Mouse (Mus musculus) neutrophil, adult 5-6 weeks (primary cell): ENCODE measurements around the gene Plac9b. TPM values are rescaled to one million over a fixed set of nuclear protein-coding genes. Genes with fewer than 3 reads are reported as not detected.
"Not testable (repeated sequence)": the region's sequence is repeated elsewhere in the genome, so short reads cannot be mapped to it uniquely, and the experiment has no call there.

Experiments
- ATAC-seq: fragments of 151-379, 151-347 bp; 2 replicates; pipeline ENCODE4 v1.8.0; 2017; ENCODE audit warnings: mild to moderate bottlenecking, moderate TSS enrichment; ENCODE audit not compliant: insufficient number of reproducible peaks, poor library complexity, low FRiP score, severe bottlenecking; ENCODE audit errors: extremely low read depth
- total RNA-seq: library from RNA; stranded (forward); fragments of 200-1000 nt; gene quantifications from 2 replicates; pipeline ENCODE4 v1.2.3, GENCODE M21; 2017

The Plac9b gene
- total RNA-seq = not detected in 2 replicates

DNA sequence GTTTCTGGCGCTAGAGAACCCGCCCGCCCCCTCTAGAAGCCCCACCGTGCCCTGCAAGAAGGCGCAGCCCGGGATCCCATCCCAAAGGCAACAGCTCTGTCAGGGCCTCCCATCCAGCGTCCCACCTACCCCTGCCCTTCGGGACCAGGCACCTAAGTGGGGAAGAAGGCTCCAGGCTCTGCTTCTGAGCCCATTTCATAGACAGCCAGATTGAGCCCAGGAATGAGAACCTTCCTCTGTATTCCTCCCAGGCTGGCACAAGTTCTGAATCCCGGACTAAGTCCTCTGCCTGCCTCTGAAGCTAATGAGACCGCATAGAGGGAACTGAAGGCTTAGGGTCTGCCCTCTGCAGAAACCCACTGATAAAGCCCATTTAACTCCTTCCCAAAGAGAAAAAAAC, at the start of gene Plac9b:
Gene Plac9b, minus strand, starts transcription at position 101 of the 400 bp plus-strand sequence.
- not testable (repeated sequence) for ATAC-seq

- not testable (repeated sequence) for ATAC-seq
These were observed 34.1 kb upstream of the Plac9b start for GRCm38 (mm10) chr14:26216233-26217000.

DNA sequence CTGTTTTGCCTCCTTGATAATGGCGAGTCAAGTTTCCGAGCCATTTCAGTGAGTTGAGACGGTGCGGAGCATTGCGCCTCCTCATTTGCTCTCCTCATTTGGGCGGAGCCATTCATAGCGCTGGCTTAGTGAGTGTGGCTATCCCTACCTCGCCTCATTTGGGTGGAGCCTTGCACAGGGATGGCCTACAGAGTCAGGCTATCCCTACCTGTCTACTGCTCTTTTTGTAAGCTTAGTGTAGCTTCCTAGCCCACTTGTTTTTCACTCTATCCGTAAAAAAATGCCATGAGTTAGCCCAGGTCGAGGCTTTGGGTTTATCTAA, 24.6 kb upstream of the Plac9b start, which contains the start of gene Tmem254b:
Gene Tmem254b, minus strand, starts transcription at position 116 of the 322 bp plus-strand sequence.
- ATAC-seq = peak; percentile 67

- peak; percentile 45 for ATAC-seq
These were observed 24.1 kb upstream of the Plac9b start for GRCm38 (mm10) chr14:26206197-26206925.

GRCm38 (mm10) chr14:26197851-26198250, 15.6 kb upstream of the Plac9b start:
- not testable (repeated sequence) for ATAC-seq

DNA sequence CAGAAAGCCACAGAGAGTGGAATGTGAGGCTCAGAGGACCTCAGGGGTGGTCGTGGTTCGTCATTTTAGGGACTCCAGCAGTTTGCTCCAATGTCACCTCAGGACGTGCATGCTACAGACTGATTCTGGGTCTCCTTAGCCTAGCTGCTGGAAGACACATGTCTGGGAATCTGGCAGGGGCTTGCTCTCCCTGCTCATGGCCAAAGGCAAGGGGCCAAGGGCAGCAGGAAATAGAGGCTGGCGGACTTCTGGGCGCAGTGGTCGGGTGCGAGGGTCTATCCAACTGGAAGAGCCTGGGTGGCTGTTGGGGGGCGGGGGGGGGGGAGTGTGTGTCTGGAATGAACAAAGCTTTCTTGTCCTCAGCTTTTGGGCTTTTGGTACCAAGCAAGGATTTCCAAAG, 6.1 kb upstream of the Plac9b start:
- ATAC-seq = not testable (repeated sequence)

DNA sequence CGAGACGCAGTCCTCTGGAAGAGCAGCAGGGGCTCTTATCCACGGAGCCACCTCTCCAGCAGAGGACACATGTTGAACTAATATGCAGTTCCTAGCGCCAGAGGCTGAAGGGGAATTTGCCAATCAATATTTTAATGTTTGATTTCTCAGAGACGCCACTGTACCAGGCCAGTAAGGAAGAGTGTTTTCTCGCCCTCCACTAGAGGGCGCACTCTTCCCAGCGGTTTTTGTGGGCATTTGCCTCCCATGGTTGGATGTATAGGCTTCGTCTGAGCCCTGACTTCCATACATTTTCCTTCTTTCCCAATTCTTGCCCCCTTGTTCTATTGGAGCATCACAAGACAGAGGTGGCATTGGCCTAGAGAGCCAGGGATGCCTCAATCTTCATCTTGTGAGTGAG, 4.4 kb upstream of the Plac9b start:
- ATAC-seq = peak; percentile 48

- ATAC-seq = not testable (repeated sequence)
These were observed 620 bp downstream of the Plac9b start for GRCm38 (mm10) chr14:26181660-26182059.

GRCm38 (mm10) chr14:26175028-26175427, 7.3 kb downstream of the Plac9b start:
- ATAC-seq = not testable (repeated sequence)

DNA sequence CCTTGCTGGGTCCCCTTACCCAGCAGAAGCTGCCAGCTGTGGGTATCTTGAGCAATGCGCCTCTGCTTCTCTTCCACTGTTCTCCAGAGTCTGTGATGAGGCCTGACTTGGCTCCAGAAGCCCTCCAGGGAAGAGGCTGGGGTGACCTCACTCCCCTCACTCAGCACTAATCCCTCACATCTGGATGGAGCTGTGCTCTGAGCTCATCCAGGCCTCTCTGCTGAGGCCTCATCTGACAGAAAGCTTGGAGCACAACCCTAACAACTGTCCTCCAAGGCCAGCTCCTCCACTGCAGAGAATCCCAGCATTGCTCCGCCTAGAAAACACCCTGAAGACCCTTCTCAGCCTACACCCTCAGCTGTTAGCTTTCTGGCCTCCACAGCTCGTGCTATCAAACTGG, 8.3 kb downstream of the Plac9b start:
- not testable (repeated sequence) for ATAC-seq

GRCm38 (mm10) chr14:26165266-26165665, 17.0 kb downstream of the Plac9b start:
- ATAC-seq = not testable (repeated sequence)

- ATAC-seq = not testable (repeated sequence)
These were observed 19.9 kb downstream of the Plac9b start for GRCm38 (mm10) chr14:26162423-26162822.

GRCm38 (mm10) chr14:26161156-26161555, 21.1 kb downstream of the Plac9b start:
- ATAC-seq = not testable (repeated sequence)

DNA sequence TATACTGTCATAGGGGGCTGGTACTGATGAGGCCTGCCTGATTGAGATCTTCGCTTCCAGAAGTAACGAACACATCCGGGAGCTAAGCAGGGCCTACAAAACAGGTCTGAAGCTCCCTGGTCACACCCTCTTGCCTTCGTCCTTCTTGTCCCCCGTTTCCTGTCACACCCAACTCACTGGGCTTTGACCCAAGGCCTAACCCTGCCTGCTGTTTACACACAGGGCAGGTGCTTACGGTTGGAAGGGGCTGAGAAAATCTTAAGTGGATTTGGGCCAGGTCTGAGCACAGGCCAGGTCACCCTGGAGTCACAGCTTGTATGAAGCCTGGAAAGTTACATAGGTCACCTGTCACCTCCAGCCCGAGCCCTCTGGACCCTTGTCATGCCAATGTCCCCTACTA, 26.2 kb downstream of the Plac9b start:
- not testable (repeated sequence) for ATAC-seq

DNA sequence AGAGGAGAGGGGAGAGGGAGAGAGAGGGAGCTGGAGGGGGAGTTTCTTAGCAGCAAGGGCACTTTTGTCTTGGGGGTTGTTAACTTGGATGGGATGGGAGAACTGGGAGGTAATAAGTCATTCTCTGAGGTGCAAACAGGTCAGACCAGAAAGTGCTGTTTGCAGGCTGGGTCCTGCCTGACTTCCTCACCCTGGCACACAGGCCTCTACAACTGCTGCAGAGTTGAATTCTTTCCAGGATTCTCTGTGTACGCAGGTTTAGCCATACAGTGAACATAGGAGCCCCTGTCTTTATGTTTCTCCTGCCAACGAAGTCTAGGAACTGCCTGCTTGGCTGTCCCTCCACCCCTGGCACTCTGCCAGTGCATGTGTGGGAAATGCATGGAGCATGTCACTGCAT, 35.2 kb downstream of the Plac9b start:
- not testable (repeated sequence) for ATAC-seq

DNA sequence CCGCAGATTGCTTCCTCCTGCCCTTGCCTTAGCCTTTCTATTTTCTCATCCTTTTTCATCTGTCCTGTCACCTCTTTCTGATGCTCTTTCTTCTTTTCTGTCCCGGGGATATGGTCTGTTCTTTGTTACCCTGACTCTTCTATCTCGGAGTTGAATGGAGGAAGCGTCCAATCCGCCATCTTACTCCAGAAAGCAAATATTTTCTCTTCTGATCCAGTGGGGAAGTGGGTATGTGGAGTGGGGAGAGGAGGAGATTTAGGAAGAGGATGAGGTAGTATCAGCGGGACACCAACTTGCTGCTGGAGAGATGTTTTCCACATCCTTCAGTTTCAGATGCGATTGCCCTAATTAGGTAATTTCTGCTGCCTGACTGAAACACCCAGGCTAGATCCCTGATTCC, 63.2 kb downstream of the Plac9b start:
- not testable (repeated sequence) for ATAC-seq

DNA sequence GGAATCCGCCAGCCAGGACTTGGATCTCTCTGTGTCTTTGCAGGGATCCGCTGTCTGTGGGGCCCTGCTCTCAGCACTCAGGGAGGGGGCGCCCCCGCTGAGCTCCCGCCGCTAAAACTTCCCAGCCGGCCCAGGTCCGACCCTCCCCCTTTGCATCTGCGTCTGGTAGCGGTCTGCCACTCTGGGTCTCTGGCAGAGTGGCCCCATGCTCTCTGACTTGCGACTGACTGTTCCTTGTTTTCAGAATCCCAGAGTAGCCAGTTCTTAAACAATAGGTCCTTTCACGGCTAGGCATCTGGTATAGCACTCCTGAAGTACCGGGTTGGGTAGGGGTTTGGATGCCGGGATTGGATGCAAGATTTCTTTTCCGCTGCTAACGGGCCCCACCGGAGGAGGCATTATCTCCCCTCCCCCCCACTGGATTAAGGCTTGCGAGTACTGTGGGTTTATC, 63.7 kb downstream of the Plac9b start:
- not testable (repeated sequence) for ATAC-seq

DNA sequence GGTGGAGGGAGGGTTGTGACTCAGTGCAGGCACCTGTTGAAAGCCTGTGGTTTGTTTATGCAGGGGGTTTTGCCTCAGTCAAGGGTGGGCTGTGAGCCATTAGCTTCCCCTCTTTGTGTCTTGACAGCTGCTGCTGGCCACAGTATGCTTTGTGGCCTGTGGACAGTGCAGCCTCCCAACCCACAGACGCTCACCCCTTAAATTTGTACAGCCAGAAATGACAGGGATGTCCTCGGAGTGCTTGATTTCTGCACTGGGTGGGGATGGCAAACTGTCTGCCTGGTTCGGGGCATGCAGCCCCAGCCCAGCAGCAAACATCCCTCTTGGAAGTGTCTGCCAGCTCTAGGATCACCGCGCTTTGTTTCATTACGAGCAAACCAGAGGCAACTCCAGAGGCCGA, 64.1 kb downstream of the Plac9b start, which contains the start of gene Duxbl2:
Gene Duxbl2, plus strand, starts transcription at position 200 of the 400 bp plus-strand sequence.
- not testable (repeated sequence) for ATAC-seq
